Mouse (Mus musculus): ENCODE results near the gene Tprg.

The Tprg gene

DNA sequence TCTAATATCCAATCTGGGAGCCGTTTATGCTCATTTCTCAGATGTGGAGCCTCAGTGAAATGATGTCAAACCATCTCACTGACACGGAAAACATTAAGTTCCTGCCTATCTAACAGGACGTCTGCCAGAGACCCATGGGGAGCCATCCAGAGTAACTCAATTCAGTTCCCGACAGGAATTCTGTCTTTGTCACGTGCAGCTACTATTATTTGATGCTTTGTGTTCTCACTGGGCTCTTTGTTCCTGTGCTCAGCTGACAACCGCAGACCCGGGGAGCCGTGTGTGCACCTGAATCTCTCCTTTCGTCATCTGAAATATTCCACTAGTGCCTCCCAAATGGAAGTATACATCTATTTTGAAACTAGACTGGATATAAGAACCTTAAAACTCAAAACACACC, 138.3 kb downstream of the Tprg start:
- DNase-seq (ENCODE audit: low spot score in 2 of 2) = no peak

DNA sequence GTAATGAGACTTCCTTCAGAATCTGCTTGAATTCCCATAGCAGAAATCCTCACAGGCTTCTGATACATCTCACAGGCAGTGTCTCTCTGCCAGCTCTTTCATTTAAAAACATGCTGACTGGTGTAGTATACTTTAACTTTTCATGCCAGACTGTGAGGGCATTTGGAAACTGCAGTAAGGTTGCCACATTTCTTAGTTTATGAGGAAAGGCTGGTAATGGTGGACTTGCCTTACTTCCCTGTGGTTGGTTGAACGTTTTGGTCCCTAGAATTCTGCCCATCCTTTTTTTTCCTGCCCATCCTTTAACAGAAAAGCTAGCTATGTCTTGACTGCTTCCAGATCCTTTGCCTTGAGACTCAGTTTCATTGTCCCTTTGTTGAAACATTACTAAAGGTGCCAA, 138.8 kb downstream of the Tprg start:
- no peak for DNase-seq (ENCODE audit: low spot score in 2 of 2)

DNA sequence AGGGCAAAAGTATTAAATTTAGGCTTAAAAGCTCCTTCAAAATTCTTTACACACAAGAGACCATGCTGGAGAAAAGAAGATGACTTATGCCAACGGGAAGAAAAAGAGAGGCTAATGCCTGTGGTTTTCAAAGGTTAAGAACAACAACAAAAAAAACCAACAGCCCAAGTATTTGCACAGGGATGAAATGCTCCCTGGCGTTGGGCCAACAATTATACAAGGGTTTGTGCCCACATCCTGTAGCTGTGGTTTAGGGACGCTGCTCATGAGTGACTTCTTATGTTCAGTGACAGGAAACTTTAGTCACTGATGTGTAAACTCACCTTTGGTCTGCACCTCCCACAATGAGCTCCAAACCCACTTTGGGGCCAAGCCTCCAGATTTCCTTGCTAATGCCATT, 139.6 kb downstream of the Tprg start:
- DNase-seq (ENCODE audit: low spot score in 2 of 2) = no peak

DNA sequence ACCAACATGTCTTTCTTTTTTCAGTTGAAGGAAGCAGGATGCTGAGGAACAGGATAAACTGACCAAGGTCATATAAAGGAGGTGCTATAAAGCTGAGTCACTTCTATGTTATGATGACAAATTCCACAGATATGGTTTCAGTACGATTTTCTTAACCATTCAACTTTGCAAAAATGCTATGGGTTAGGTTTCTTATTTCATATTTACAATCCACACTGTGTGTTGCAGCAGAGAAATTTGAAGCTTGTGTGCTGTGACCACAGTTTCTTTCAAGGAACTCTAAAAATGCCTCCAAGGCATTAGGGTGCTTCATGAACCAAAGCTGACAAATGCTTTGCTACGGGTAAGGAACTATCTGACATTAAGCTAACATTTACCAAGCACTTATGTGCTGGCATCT, 153.4 kb downstream of the Tprg start:
- DNase-seq (ENCODE audit: low spot score in 2 of 2) = no peak

DNA sequence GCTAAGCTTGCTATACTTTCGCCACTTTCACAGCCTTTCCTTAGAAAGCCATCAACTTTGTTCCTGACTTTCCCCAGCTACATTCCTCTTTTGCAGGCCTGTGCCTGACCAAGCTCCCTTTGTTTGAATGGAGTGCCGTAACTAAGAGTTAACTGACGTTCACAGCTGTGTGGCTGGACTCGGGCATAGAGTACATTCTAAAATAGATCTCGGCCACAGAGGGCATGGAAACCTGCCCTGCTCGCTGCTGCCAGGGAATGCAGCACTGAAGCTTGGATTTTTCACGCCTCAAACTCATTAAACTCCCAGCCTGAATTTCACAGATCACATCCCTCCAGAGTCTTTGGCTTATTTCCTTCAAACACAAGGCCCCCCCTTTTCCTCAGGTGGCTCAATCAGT, 159.0 kb downstream of the Tprg start:
- peak; percentile 14 to 27 for DNase-seq (ENCODE audit: low spot score in 2 of 2)

DNA sequence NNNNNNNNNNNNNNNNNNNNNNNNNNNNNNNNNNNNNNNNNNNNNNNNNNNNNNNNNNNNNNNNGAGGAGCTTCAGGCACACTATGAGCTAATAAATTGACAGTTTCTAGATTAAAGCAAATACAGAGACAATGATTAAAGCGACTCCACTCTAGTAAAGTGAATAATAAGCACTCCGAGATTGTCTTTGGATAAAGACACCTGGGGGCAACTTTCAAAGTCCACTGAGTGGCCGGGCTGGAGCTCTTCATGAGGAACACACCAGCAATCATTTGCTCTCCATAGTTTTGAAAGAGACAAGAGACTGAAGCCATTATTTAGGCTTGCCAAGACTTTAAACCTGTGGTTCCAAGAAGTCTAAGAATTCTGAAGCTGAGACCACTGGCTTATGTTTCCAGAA, 164.9 kb downstream of the Tprg start:
- DNase-seq (ENCODE audit: low spot score in 2 of 2) = no peak

DNA sequence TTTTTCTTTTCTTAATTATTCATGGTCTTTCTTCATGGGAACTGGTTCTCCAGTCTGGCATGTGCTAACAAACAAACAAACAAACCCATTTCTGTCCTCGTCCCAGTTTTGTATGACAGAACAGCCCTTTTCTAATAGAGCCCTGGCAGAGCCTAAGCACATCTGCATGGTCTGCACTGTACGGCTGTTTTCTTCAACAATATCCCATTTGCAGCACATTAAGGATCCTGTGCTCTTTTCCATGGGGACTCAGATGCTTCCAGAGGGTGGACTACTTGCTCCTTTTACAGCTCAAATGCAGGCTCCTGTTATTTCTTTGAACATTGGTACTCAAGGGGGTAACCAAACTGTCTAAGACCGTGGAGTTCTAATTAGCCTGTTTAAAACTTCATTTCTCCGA, 178.1 kb downstream of the Tprg start:
- no peak for DNase-seq (ENCODE audit: low spot score in 2 of 2)

DNA sequence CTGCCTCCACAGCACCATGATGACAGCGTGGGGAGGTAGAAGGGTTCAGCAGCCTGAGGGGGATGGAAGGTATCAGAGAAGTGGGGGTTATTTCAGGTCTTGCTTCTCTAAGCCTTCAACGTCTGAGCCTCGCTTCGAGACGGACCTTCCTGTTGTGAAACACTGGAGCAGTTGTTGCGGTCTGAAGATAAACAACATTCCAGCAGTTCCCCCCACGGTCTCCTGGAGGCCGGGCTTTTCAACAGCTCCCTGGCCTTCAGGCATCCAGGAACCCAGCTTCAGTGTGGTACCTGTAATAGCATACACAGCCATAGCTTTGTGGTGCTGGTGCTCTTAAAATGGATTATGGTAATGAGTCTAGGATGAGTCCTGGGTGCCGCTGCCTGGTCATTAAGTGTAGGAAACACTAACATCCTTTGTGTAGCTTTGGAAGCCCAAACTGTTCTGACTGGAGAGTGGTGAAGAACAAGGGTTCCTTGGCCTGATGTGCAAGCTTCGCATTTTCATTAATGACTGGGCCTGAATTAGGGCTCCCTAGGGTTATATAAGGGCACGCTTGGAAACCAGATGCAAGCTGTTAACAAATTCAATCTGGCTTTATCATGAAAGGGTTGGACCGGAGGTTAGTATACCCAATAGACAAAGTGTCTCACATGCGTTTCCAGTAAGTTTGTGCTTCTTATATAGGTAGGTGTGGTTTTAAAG, 179.0 kb downstream of the Tprg start:
- DNase-seq (ENCODE audit: low spot score in 2 of 2) = peak; percentile 44 to 47

DNA sequence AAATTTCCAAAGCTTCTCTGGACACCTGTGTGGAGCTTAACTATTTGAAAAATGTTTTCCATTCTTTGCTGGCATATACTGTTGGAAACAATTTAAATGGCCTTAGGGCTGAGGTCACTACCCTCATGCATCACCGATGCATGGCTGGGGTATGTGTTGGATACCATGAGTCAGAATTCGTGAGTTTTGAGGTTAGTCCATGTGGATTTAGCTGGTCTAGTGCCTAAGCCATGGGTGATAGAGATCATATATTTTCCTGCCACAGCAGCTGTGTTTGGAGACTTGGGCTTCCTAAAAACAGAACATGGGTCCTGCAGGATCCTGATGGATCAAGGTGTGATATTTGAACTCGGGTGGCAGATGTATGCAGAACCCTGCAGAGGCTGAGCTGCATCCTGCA, 181.4 kb downstream of the Tprg start:
- DNase-seq (ENCODE audit: low spot score in 2 of 2) = no peak

DNA sequence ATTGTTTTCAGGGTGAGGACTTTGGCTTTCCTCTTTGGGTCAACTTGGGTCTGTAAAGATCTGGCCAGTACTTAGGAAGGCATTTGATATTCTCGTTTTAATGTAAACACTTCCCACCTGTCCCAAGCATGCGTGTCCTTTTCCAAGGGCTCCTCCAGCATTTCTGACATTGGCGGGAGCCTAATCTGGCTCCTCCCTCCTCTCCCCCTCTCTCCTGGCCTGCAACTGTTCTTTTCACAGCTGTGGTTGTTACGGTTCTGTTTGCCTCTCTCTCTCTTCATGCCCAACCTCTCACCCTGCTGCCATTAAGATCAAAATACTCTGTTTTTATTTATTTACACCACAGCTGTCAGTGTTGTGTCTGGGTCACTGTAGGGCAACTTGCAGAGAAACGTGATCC, 182.0 kb downstream of the Tprg start:
- DNase-seq (ENCODE audit: low spot score in 2 of 2) = no peak
